Mouse (Mus musculus): ENCODE measurements at regions not wholly inside any gene's neighbourhood (a gene's known extent, or its start where the extent isn't known, plus 50 kb on each side); places are given as distances from the start of the nearest gene placed in this dataset.

- H3K9me3 ChIP-seq (replicated peaks; ENCODE audit: low read length): peaks cover 5% of the 10 kb centered on the region
- no peak overlapping the region for H3K9ac ChIP-seq (ENCODE audit: insufficient read depth, low read depth)
- H3K36me3 ChIP-seq (replicated peaks in 1 of 2; ENCODE audit: control insufficient read depth in 1 of 2, insufficient read depth in 1 of 2, low read length in 1 of 2): no peaks in the 10 kb centered on the region
- no peak for DNase-seq (ENCODE audit: extremely low read depth)
- TF ChIP-seq MEF2A (IDR thresholded peaks at IDR 0.05; ENCODE audit: borderline replicate concordance, low read depth, low read length): no peak
- TF ChIP-seq CHD2 (IDR thresholded peaks at IDR 0.05; ENCODE audit: low read length): no peak
- no peak for TF ChIP-seq NELFE (IDR thresholded peaks at IDR 0.05; ENCODE audit: low read depth, low read length)
- no peak for TF ChIP-seq TBP (conservative IDR thresholded peaks at IDR 0.05; ENCODE audit: low read depth, low read length)
- TF ChIP-seq MXI1 (IDR thresholded peaks at IDR 0.05; ENCODE audit: low read depth, low read length): no peak
- TF ChIP-seq MAX (IDR thresholded peaks at IDR 0.05; ENCODE audit: low read length): no peak
- TF ChIP-seq ELF1 (IDR thresholded peaks at IDR 0.05; ENCODE audit: low read depth, low read length): no peak
- no peak for TF ChIP-seq SMC3 (IDR thresholded peaks at IDR 0.05; ENCODE audit: low read depth, low read length)
- TF ChIP-seq ZKSCAN1 (IDR thresholded peaks at IDR 0.05; ENCODE audit: borderline replicate concordance, low read depth, low read length): no peak
- TF ChIP-seq EP300 (IDR thresholded peaks at IDR 0.05; ENCODE audit: low read length): no peak
- no peak for TF ChIP-seq IRF4 (IDR thresholded peaks at IDR 0.05; ENCODE audit: low read depth, low read length)
- no peak for TF ChIP-seq POLR2A (IDR thresholded peaks at IDR 0.05; ENCODE audit: low read depth, low read length)
- no peak for TF ChIP-seq ZC3H11A (IDR thresholded peaks at IDR 0.05; ENCODE audit: low read depth, low read length)
- no peak for TF ChIP-seq CTCF (conservative IDR thresholded peaks at IDR 0.05 in 1 of 2, IDR thresholded peaks at IDR 0.05 in 1 of 2; ENCODE audit: low read depth in 2 of 2, low read length in 2 of 2)
- no peaks in the 10 kb centered on the region for H3K27me3 ChIP-seq (replicated peaks)
- no peak overlapping the region for H3K27ac ChIP-seq (ENCODE audit: insufficient read depth, low read depth)
- dilution Hi-C loops (cut with MboI; ENCODE audit: extremely low pct_ligation_motif_present, extremely low pct_unique_long_range_greater_than_20kb, low sequenced_read_pairs): no loop called here
- no peaks in the 10 kb centered on the region for H3K79me2 ChIP-seq (replicated peaks; ENCODE audit: control insufficient read depth, extremely low read depth, insufficient read depth, poor library complexity, severe bottlenecking)
- no peaks in the 10 kb centered on the region for H3K4me1 ChIP-seq (ENCODE audit: control insufficient read depth in 1 of 2, insufficient read depth in 2 of 2)
- in situ Hi-C loops (cut with MboI; ENCODE audit: low pct_ligation_motif_present, low pct_unique_long_range_greater_than_20kb, low sequenced_read_pairs): no loop called here
- H3K4me2 ChIP-seq (ENCODE audit: insufficient read depth, low read depth, poor library complexity, severe bottlenecking): no peak overlapping the region
- no peak overlapping the region for H3K4me3 ChIP-seq (replicated peaks in 1 of 3; ENCODE audit: low read depth in 2 of 3, low read length in 2 of 3, poor library complexity in 1 of 3)
These were observed 2692.8 kb upstream of the 5930422O12Rik start for GRCm38 (mm10) chr8:30735740-30736139.

GRCm38 (mm10) chr8:30746874-30747273 lies 2681.6 kb upstream of the 5930422O12Rik start:
- Histone ChIP-seq H3K4me1 (ENCODE audit: control insufficient read depth in 1 of 2, insufficient read depth in 2 of 2) (no peaks in the 10 kb centered on the region), H3K79me2 (replicated peaks; ENCODE audit: control insufficient read depth, extremely low read depth, insufficient read depth, poor library complexity, severe bottlenecking) (no peaks in the 10 kb centered on the region), H3K4me3 (replicated peaks in 1 of 3; ENCODE audit: low read depth in 2 of 3, low read length in 2 of 3, poor library complexity in 1 of 3) (no peak overlapping the region), H3K36me3 (replicated peaks in 1 of 2; ENCODE audit: control insufficient read depth in 1 of 2, insufficient read depth in 1 of 2, low read length in 1 of 2) (no peaks in the 10 kb centered on the region), H3K9ac (ENCODE audit: insufficient read depth, low read depth) (no peak overlapping the region), H3K27me3 (replicated peaks) (no peaks in the 10 kb centered on the region), H3K4me2 (ENCODE audit: insufficient read depth, low read depth, poor library complexity, severe bottlenecking) (no peak overlapping the region), H3K27ac (ENCODE audit: insufficient read depth, low read depth) (no peak overlapping the region), H3K9me3 (replicated peaks; ENCODE audit: low read length) (no peaks in the 10 kb centered on the region)
- TF ChIP-seq ZKSCAN1 (IDR thresholded peaks at IDR 0.05; ENCODE audit: borderline replicate concordance, low read depth, low read length) (no peak), CTCF (conservative IDR thresholded peaks at IDR 0.05 in 1 of 2, IDR thresholded peaks at IDR 0.05 in 1 of 2; ENCODE audit: low read depth in 2 of 2, low read length in 2 of 2) (no peak), HCFC1 (IDR thresholded peaks at IDR 0.05; ENCODE audit: low read depth, low read length) (no peak), MAFK (IDR thresholded peaks at IDR 0.05; ENCODE audit: insufficient replicate concordance, low read length) (no peak), MAX (IDR thresholded peaks at IDR 0.05; ENCODE audit: low read length) (no peak), ZMIZ1 (IDR thresholded peaks at IDR 0.05; ENCODE audit: low read depth, low read length) (no peak), UBTF (IDR thresholded peaks at IDR 0.05; ENCODE audit: low read depth, low read length) (no peak), CHD1 (IDR thresholded peaks at IDR 0.05; ENCODE audit: low read depth, low read length) (no peak)
- in situ Hi-C loops (cut with MboI; ENCODE audit: low pct_ligation_motif_present, low pct_unique_long_range_greater_than_20kb, low sequenced_read_pairs) (no loop called here), dilution Hi-C loops (cut with MboI; ENCODE audit: extremely low pct_ligation_motif_present, extremely low pct_unique_long_range_greater_than_20kb, low sequenced_read_pairs) (no loop called here)
- no peak for DNase-seq (ENCODE audit: extremely low read depth)
